In the genomic region with DNA sequence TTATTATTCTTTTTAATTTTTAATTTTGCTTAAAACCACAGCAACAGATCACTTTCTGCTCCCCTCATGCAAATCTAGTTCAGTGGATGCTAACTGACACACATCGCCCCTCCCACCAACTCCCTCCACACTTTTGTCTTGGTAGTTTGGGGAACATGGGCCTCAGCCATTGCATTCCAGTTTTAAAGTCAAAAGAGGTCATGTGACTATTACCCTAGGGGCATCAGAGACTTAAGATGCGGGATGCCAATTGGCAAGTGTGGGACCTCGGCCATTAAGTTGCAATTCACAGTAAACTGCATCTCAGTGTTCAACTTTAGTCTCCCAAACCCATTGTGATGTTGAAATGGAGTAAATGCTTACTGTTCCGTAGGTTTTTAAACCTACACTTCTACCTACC, we compare ENCODE assay signal across 8 mouse cellular contexts. TPM values are rescaled to one million over a fixed set of nuclear protein-coding genes. Genes with fewer than 3 reads are reported as not detected.
DNase-seq lines count a peak whose midpoint lies in the region; ATAC-seq and TF ChIP-seq lines count a peak whose summit lies in the region.

No protein-coding gene starts in this region.

- no peak overlapping the region for H3K9ac ChIP-seq in forebrain, embryonic 14.5 days (ENCODE audit: low read length)
- no peak overlapping the region for H3K9ac ChIP-seq in limb, embryonic 15.5 days

- ATAC-seq in forebrain, embryonic 14.5 days = no peak
- no peak for ATAC-seq in limb, embryonic 15.5 days (ENCODE audit: insufficient number of reproducible peaks, low FRiP score, low TSS enrichment, low read depth)
- no peak for ATAC-seq in megakaryocyte progenitor cell, adult 5-6 weeks (replicated peaks; ENCODE audit: poor library complexity)

- peak overlapping the region; percentile 57 for H3K4me2 ChIP-seq in forebrain, embryonic 14.5 days (ENCODE audit: low read length)
- peak overlapping the region; percentile 45 for H3K4me2 ChIP-seq in limb, embryonic 15.5 days

- H3K4me3 ChIP-seq in E14TG2a.4 (replicated peaks; ENCODE audit: low read length) = peak overlapping the region; percentile 81
- H3K4me3 ChIP-seq in forebrain, embryonic 14.5 days (ENCODE audit: low read depth, low read length) = peak overlapping the region; percentile 41; the same call in 1 of the 2 replicates
- peak overlapping the region; percentile 50 for H3K4me3 ChIP-seq in limb, embryonic 15.5 days

- WGBS in forebrain, embryonic 14.5 days = 34% methylated on average over 4 of the region's 4 CpGs
- WGBS in limb, embryonic 15.5 days = 43% methylated on average over 4 of the region's 4 CpGs

- no peak overlapping the region for H3K27ac ChIP-seq in forebrain, embryonic 14.5 days (ENCODE audit: low read depth, low read length)
- H3K27ac ChIP-seq in limb, embryonic 15.5 days = no peak overlapping the region

- peak; percentile 11 for DNase-seq in embryo, embryonic 10 days (ENCODE audit: low spot score)
- no peak for DNase-seq in embryo, embryonic 9.5 days (ENCODE audit: extremely low spot score)
- no peak for DNase-seq in forebrain, embryonic 14.5 days (ENCODE audit: low spot score)
- no peak for DNase-seq in Muller cell, postnatal 12 days (ENCODE audit: inconsistent ontology term)
- no peak for DNase-seq in urinary bladder, postnatal 4 days (ENCODE audit: low spot score in 2 of 2)

- H3K9me3 ChIP-seq in E14TG2a.4 (ENCODE audit: low read length) = no peaks in the 10 kb centered on the region
- no peaks in the 10 kb centered on the region for H3K9me3 ChIP-seq in forebrain, embryonic 14.5 days (replicated peaks; ENCODE audit: control insufficient read depth, low read length)
- no peaks in the 10 kb centered on the region for H3K9me3 ChIP-seq in limb, embryonic 15.5 days

- no peak for TF ChIP-seq CTCF in E14TG2a.4 (conservative IDR thresholded peaks at IDR 0.05; ENCODE audit: low read length)

- no peaks in the 10 kb centered on the region for H3K27me3 ChIP-seq in E14TG2a.4 (ENCODE audit: insufficient read depth, low read length)
- H3K27me3 ChIP-seq in forebrain, embryonic 14.5 days (replicated peaks; ENCODE audit: control insufficient read depth, insufficient read depth, low read length) = no peaks in the 10 kb centered on the region
- H3K27me3 ChIP-seq in limb, embryonic 15.5 days = peaks cover 11% of the 10 kb centered on the region

- H3K4me1 ChIP-seq in E14TG2a.4 (replicated peaks; ENCODE audit: low read depth, low read length) = peaks cover 12% of the 10 kb centered on the region; the same call in 1 of the 2 replicates
- H3K4me1 ChIP-seq in forebrain, embryonic 14.5 days (ENCODE audit: control insufficient read depth, insufficient read depth, low read length) = no peaks in the 10 kb centered on the region
- no peaks in the 10 kb centered on the region for H3K4me1 ChIP-seq in limb, embryonic 15.5 days

- no peaks in the 10 kb centered on the region for H3K36me3 ChIP-seq in E14TG2a.4 (ENCODE audit: insufficient read depth, low read length)
- no peaks in the 10 kb centered on the region for H3K36me3 ChIP-seq in forebrain, embryonic 14.5 days (ENCODE audit: control insufficient read depth, insufficient read depth, low read length)
- H3K36me3 ChIP-seq in limb, embryonic 15.5 days = no peaks in the 10 kb centered on the region

RNA-seq across cellular contexts. Expression of gene Pls3, which starts 1.7 kb away (rescaled TPM):
- 40.0 and 46.6 TPM in 2 replicates for polyA plus RNA-seq in forebrain, embryonic 14.5 days (2014; fragmentation: Nextera tagmentation; extraction: Ambion mirVana)
- 122 and 126 TPM in 2 replicates for polyA plus RNA-seq in limb, embryonic 15.5 days (2015; fragmentation: Nextera tagmentation; extraction: Ambion mirVana)
- total RNA-seq in megakaryocyte progenitor cell, adult 5-6 weeks (2015) = 3.4 and 4.3 TPM in 2 replicates
- total RNA-seq in megakaryocyte progenitor cell, adult 5-6 weeks (2017) = 2.4 and 2.8 TPM in 2 replicates
